Mouse (Mus musculus): Measurements from ENCODE around the gene Gp5. TPM values are rescaled to one million over a fixed set of nuclear protein-coding genes. Genes with fewer than 3 reads are reported as not detected.

Gp5 gene
- total and polyA plus RNA-seq, 2 experiments from 2014 or later = 0.24 to 0.82 TPM

GRCm38 (mm10) chr16:30307961-30308615, 2.5 kb downstream of the Gp5 start:
- H3K27me3 ChIP-seq (ENCODE audit: insufficient read depth, low read length) = peaks cover 6% of the 10 kb centered on the region
- H3K4me2 ChIP-seq (ENCODE audit: low read depth) = peak overlapping the region; percentile 91
- H3K9me3 ChIP-seq (ENCODE audit: low read length) = no peaks in the 10 kb centered on the region
- peak overlapping the region; percentile 62 for H3K9ac ChIP-seq
- no peaks in the 10 kb centered on the region for H3K36me3 ChIP-seq (ENCODE audit: insufficient read depth)
- 0 out of 2 replicates have a peak, but pooled peaks cover 7% of the 10 kb centered on the region for H3K4me1 ChIP-seq (ENCODE audit: insufficient read depth)
- peak; percentile 24 for DNase-seq
- 14% methylated on average over 29 of the region's 29 CpGs for WGBS
- TF ChIP-seq CTCF (IDR thresholded peaks at IDR 0.05; ENCODE audit: low read depth) = no peak
- peak overlapping the region; percentile 57 for H3K4me3 ChIP-seq (ENCODE audit: low read depth, low read length)
- ATAC-seq = 0 out of 2 replicates have a peak, but pooled peaks have one; percentile 10
- H3K27ac ChIP-seq (ENCODE audit: low read depth, low read length) = no peak overlapping the region

GRCm38 (mm10) chr16:30307306-30307705, 3.3 kb downstream of the Gp5 start:
- no peak for TF ChIP-seq CTCF (IDR thresholded peaks at IDR 0.05; ENCODE audit: low read depth)
- Histone ChIP-seq H3K27me3 (ENCODE audit: insufficient read depth, low read length) (peaks cover 6% of the 10 kb centered on the region), H3K4me1 (ENCODE audit: insufficient read depth) (0 out of 2 replicates have a peak, but pooled peaks cover 7% of the 10 kb centered on the region), H3K9ac (no peak overlapping the region), H3K9me3 (ENCODE audit: low read length) (no peaks in the 10 kb centered on the region), H3K4me2 (ENCODE audit: low read depth) (no peak overlapping the region), H3K36me3 (ENCODE audit: insufficient read depth) (no peaks in the 10 kb centered on the region), H3K4me3 (ENCODE audit: low read depth, low read length) (no peak overlapping the region), H3K27ac (ENCODE audit: low read depth, low read length) (no peak overlapping the region)
- DNase-seq = no peak
- WGBS = 58% methylated on average over 12 of the region's 12 CpGs
- ATAC-seq = no peak

- WGBS = 89% methylated on average over 4 of the region's 4 CpGs
- no peak overlapping the region for H3K27ac ChIP-seq (ENCODE audit: low read depth, low read length)
- ATAC-seq = no peak
- no peak overlapping the region for H3K9ac ChIP-seq
- H3K27me3 ChIP-seq (ENCODE audit: insufficient read depth, low read length) = peaks cover 6% of the 10 kb centered on the region
- H3K9me3 ChIP-seq (ENCODE audit: low read length) = no peaks in the 10 kb centered on the region
- no peaks in the 10 kb centered on the region for H3K36me3 ChIP-seq (ENCODE audit: insufficient read depth)
- no peak for DNase-seq
- TF ChIP-seq CTCF (IDR thresholded peaks at IDR 0.05; ENCODE audit: low read depth) = no peak
- 0 out of 2 replicates have a peak, but pooled peaks cover 7% of the 10 kb centered on the region for H3K4me1 ChIP-seq (ENCODE audit: insufficient read depth)
- no peak overlapping the region for H3K4me3 ChIP-seq (ENCODE audit: low read depth, low read length)
- H3K4me2 ChIP-seq (ENCODE audit: low read depth) = no peak overlapping the region
These were observed 4.5 kb downstream of the Gp5 start for GRCm38 (mm10) chr16:30306102-30306501.

GRCm38 (mm10) chr16:30304236-30304635, 6.3 kb downstream of the Gp5 start:
- ATAC-seq (no peak), DNase-seq (no peak)
- Histone ChIP-seq H3K36me3 (ENCODE audit: insufficient read depth) (no peaks in the 10 kb centered on the region), H3K4me1 (ENCODE audit: insufficient read depth) (no peaks in the 10 kb centered on the region), H3K27ac (ENCODE audit: low read depth, low read length) (no peak overlapping the region), H3K4me2 (ENCODE audit: low read depth) (no peak overlapping the region), H3K9me3 (ENCODE audit: low read length) (no peaks in the 10 kb centered on the region), H3K27me3 (ENCODE audit: insufficient read depth, low read length) (no peaks in the 10 kb centered on the region; the same call in 1 of the 2 replicates), H3K4me3 (ENCODE audit: low read depth, low read length) (no peak overlapping the region), H3K9ac (no peak overlapping the region)
- WGBS = 71% methylated on average over 5 of the region's 5 CpGs
- TF ChIP-seq CTCF (IDR thresholded peaks at IDR 0.05; ENCODE audit: low read depth) = no peak

GRCm38 (mm10) chr16:30303411-30303810, 7.2 kb downstream of the Gp5 start:
- DNase-seq = no peak
- no peak for TF ChIP-seq CTCF (IDR thresholded peaks at IDR 0.05; ENCODE audit: low read depth)
- Histone ChIP-seq H3K27me3 (ENCODE audit: insufficient read depth, low read length) (no peaks in the 10 kb centered on the region; the same call in 1 of the 2 replicates), H3K4me3 (ENCODE audit: low read depth, low read length) (no peak overlapping the region), H3K9ac (no peak overlapping the region), H3K4me1 (ENCODE audit: insufficient read depth) (no peaks in the 10 kb centered on the region), H3K36me3 (ENCODE audit: insufficient read depth) (no peaks in the 10 kb centered on the region), H3K27ac (ENCODE audit: low read depth, low read length) (no peak overlapping the region), H3K4me2 (ENCODE audit: low read depth) (no peak overlapping the region), H3K9me3 (ENCODE audit: low read length) (no peaks in the 10 kb centered on the region)
- 86% methylated on average over 2 of the region's 2 CpGs for WGBS
- no peak for ATAC-seq

GRCm38 (mm10) chr16:30302686-30303085, 7.9 kb downstream of the Gp5 start:
- DNase-seq (no peak), ATAC-seq (no peak)
- H3K9ac ChIP-seq = no peak overlapping the region
- H3K27me3 ChIP-seq (ENCODE audit: insufficient read depth, low read length) = no peaks in the 10 kb centered on the region; the same call in 1 of the 2 replicates
- TF ChIP-seq CTCF (IDR thresholded peaks at IDR 0.05; ENCODE audit: low read depth) = no peak
- no peak overlapping the region for H3K27ac ChIP-seq (ENCODE audit: low read depth, low read length)
- no peak overlapping the region for H3K4me2 ChIP-seq (ENCODE audit: low read depth)
- H3K9me3 ChIP-seq (ENCODE audit: low read length) = no peaks in the 10 kb centered on the region
- 84% methylated on average over 6 of the region's 6 CpGs for WGBS
- H3K4me1 ChIP-seq (ENCODE audit: insufficient read depth) = no peaks in the 10 kb centered on the region
- no peak overlapping the region for H3K4me3 ChIP-seq (ENCODE audit: low read depth, low read length)
- no peaks in the 10 kb centered on the region for H3K36me3 ChIP-seq (ENCODE audit: insufficient read depth)

GRCm38 (mm10) chr16:30299711-30300277, 10.8 kb downstream of the Gp5 start:
- DNase-seq (no peak), ATAC-seq (no peak)
- Histone ChIP-seq H3K27ac (ENCODE audit: low read depth, low read length) (no peak overlapping the region), H3K4me3 (ENCODE audit: low read depth, low read length) (no peak overlapping the region), H3K9ac (no peak overlapping the region), H3K9me3 (ENCODE audit: low read length) (no peaks in the 10 kb centered on the region), H3K36me3 (ENCODE audit: insufficient read depth) (no peaks in the 10 kb centered on the region), H3K4me2 (ENCODE audit: low read depth) (no peak overlapping the region), H3K27me3 (ENCODE audit: insufficient read depth, low read length) (no peaks in the 10 kb centered on the region), H3K4me1 (ENCODE audit: insufficient read depth) (no peaks in the 10 kb centered on the region)
- WGBS = 75% methylated on average over 10 of the region's 10 CpGs
- no peak for TF ChIP-seq CTCF (IDR thresholded peaks at IDR 0.05; ENCODE audit: low read depth)

Measured in forebrain, postnatal 0 days (tissue).